Mouse (Mus musculus) adrenal gland, postnatal 10 days (tissue): Measurements from ENCODE around the gene Rhbdd1. TPM values are rescaled to one million over a fixed set of nuclear protein-coding genes. Genes with fewer than 3 reads are reported as not detected.

ENCODE experiments used
- DNase-seq: peaks from one replicate; pipeline ENCODE4 v3.0.0; 2021; ENCODE audit warnings: mixed read lengths
- total RNA-seq, 2 experiments: library from RNA; stranded (reverse); gene quantifications; 2 replicates each; pipeline ENCODE4 v1.2.3; 2021

The Rhbdd1 gene
- total RNA-seq, 2 experiments from 2014 or later, result 20.4 to 21.2 TPM

DNA sequence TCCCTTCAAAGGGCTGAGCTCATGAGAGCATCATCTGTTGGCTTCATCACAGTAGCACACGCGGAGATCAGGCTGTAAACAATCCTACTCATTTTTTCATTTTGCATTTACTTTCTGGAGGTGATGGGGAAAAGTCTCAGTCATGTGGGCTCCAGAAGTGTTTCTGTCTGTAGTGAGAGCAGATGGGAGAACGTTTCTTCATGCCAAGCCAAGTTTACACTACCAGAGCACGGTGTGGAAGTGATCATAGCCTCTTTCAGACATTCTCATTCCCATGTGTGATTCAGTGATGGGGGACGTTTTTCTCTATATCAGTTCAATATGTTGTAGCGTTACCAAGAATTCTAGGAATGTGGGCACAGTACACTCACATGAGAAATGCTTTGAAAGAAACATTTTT lies 45.9 kb downstream of the Rhbdd1 start:
- no peak for DNase-seq

DNA sequence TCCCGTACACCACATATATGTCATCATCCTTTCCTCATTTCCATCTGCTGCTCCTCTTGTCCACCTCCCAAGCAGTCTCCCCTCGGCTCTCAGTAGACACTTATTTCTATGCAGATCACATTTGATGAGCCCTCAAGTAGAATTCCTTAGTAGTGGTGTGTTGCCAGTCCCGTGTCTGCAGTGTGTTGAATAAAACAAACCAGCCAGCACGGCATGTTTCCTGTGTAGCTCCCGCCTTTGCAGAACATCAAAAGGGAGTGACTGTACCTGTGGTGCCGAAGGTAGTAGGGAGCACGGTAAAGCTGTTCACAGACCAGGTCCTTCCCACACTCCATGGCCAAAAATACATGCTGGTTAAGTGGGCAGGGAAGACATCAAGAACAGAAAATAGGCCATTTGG lies 47.8 kb downstream of the Rhbdd1 start:
- no peak for DNase-seq

DNA sequence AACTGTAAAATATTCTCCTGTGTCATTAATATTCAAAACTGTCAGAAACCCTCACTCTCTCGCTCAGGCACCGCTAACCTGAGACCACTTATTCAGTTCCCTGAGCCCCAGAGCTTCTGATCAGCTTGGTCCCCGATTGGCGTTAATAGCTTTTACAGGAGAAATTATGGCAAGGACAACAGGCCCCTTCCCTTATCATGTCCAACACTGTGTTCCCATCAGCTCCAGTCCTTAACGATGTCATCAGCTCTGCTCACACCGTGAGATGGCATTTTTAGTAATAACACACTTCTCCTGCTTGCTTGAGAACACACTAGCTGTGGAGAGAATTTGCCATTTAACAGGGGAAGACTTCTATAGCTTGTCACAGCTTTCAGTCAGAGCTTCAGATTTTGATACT lies 48.2 kb downstream of the Rhbdd1 start:
- no peak for DNase-seq

DNA sequence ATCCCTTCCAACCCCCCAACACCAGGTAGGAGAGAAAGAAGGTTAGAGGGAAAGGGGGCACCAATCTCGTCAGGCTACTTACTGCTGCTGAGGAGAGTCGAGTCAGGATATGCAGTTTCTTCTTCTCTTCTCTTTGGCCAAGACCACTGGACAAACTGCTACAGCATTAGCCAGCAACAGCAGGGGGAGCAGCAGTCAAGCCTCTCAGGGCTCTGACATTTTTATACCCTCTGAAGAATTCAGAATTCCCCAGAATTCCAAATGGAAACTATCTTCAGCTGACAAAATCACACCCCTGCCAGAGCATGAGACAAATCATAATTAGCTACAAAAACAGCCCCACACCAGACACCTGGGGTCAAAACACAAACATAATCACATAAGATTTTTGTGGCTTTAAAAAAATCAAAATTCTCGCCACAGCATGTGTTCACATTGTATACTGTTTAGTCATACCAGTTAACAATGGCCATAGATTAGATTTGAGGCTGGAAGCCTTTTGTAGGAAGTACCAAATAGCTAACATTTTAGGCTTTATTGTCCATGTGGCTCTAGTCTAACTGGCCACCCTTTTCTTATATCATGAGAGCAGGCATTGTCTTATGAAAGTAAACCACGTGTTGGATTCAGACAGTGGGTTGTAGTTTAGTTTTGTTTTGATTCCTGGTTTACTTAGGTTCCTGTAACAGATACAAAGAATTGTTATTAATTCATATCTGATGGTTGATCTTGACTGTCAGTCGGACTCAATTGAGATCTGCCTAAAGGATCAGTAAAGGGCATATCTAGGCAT lies 55.6 kb downstream of the Rhbdd1 start:
- DNase-seq, result no peak

DNA sequence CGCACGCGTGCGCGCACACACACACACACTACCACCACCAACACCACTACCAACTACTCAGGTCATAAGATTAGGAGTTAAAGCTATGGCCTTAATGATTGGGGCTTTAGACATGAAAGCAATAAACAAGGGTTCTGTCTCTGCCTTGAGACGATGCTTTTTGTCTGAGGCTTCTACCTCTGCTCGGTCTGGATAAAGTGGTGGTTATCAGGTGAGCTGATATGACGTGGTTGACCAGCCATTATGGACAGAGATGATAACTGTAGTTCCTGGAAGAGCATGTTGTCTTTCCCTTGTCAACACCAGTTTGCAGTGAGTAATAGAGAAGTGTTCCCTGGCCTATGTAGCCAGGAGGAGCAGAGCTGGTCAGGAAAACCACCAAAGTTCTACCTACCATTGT lies 57.7 kb downstream of the Rhbdd1 start:
- DNase-seq, result no peak

DNA sequence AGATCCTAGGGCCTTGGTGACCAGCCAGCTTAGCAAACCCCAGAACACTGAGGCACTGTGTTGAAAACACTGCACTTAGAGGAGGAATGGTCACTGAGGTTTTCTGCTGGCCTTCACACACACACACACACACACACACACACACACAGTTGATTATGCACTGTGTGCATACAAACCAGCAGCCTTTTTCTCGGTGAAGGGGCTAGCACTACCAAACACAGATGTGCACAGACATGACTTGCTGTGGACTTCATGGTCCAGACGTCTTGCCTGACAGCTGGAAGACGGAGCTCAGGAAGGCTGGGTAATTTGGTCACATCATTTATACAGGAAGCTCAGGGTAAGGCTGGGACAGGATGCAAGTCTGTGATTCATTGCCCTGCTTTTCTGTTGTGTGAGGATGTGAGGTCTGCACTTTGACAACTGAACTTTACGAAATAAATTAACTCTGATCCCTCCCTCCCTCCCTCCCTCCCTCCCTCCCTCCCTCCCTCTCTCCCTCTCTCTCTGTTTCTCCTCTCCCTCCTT lies 58.6 kb downstream of the Rhbdd1 start:
- DNase-seq, result no peak

DNA sequence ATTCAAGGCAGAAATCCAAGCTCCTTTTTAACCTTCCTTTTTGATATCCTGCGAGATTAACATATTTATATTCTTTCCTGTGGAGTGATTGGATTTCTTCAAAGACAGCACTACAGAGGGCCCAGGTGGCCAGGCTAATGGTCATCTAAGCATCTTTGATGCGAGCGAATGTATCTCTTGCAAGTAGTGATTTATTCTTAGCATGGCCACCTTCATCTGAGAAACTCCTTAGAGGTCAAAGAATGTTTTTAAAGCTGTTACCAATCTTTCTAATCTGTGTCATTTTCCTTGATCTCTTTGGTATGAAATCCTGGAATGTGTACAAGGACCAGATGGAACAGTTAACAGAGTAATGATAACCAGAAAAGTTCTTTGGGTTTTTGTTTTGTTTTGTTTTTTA lies 59.2 kb downstream of the Rhbdd1 start:
- no peak for DNase-seq

DNA sequence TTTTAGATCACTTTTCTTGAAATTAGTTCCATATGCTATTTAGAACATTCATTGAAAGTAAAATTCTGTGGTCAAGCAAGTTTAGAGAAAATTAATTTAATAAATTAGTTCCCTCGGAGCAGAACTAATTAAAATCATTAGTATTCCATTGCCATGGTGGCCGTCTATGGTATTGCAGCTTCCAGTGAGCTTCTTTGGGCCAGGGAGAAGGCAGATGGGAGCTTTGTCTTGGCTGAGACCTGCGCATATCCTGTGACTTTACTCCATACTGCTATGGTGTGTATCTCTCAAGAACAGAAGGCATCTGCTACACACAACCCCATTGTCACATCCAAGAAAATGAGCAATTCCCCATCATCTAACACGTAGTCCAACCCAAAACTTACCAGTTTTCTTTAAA lies 65.7 kb downstream of the Rhbdd1 start:
- DNase-seq, result no peak

DNA sequence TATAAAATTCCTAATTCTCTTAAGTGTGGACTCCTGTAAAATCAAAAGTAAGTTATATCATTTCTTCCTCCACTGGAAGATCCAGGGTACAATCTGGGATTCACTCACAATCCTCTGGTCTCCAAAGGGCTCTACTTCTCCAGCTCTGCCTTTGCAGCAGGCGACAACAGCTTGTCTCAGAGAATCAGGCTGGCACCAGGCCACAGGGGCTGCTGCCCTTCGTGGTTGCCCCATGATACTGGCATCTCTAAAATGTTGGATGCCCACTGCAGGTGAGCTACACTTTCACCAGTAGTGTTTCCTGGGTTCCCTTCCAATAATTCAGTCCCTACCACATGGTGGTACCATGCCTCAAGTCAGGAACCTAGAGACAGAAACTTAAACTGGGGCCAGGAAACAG lies 67.9 kb downstream of the Rhbdd1 start:
- DNase-seq, result no peak

DNA sequence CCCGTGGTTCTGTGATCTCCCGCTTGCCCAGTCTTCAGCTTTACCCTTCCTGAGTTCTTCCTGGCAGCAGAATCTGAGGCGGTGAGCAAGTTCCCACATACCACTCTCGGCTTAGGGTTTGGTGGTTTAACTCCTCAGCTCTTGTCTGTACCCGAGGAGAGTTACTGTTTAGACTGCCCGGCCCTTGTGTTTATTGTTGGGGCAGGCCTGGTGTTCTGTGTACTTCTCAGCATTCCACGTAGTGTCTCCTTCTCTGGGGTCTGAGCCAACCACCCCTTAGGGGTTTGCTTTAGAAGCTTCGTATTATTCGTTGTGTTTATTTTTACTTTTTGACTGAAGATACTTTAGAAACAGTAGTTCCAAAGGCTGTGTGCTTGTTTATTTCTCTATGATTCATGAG lies 68.8 kb downstream of the Rhbdd1 start:
- DNase-seq, result no peak

DNA sequence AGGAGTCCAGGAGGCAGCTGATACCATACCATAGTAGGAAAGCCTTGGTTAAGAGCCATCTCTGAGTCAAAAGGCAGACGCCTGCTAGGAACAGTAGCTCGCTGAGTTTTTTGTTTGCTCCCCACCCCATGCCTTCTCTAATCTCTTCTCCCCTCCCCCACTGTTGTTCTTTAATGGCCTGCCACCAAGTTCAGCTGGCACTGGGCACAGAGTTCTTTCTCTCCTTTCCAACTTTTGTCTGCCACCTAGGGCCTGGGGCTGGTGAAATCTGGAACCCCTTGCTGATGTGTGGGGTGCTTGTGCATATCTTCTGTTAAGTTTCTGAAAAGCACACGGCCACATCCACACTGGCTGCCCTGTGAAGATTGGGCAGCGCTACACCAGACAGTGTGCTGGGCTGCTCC lies 69.6 kb downstream of the Rhbdd1 start:
- no peak for DNase-seq

DNA sequence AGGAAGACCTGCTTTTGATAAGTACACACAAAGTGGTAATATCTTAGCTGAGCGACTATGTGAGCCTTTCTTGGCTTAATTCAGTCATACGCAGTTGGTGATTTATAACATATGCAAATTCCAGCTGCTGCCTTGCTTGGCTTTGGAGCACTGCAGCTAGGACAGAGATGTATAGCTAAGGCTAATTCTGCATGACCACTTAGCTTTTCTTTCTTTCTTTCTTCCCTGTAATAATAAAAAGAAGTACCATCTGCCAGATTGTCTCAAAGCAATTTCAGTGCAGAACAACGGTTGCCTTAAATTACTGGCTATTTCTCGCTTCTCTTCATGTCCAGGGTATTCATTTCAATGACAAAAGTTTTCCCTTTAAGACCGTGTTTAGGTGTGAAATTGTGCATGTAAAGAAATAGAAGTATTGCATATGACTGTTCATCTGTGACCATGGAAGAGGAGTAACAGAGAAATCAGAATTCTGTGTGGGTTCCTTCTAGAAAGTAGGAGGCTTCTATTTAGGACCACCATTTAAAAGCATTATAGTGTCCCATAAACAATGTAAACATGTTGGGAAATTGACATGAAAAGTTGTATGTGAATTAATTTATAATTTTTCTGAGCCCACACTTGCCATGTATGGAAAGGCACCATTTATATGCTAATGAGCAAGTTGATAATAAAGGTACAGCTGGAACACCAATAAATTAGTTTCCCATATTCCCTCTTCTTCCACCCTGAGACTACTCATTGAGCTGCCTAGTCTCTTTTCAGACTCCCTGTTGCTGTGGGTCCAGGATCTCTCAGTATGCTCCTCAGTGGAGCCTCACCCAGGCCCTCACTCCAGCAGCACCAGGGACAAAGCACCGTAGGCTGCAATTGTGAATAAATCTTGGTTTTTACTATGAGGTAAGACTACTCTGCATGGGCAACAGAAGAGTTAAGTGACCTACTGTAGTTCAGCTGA lies 70.8 kb downstream of the Rhbdd1 start:
- no peak for DNase-seq

DNA sequence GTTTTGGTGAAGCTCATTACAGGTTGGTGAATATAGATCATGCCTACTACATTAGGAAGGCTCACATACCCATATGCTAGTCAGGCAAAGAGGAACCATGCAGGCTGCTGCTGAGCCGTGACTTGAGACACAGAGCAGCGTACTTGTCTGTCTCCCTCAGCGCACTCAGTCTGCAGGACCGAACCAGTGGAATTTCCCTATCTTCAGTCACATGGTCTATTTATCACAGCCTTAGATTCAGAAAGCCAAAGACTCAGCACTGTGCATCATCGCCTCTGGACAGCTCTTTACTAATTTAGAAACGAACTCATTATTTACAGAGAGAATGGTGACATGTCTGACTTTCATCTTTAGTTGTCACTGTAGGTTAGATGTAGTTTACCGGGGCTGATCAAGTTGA lies 73.1 kb downstream of the Rhbdd1 start:
- DNase-seq, result no peak

DNA sequence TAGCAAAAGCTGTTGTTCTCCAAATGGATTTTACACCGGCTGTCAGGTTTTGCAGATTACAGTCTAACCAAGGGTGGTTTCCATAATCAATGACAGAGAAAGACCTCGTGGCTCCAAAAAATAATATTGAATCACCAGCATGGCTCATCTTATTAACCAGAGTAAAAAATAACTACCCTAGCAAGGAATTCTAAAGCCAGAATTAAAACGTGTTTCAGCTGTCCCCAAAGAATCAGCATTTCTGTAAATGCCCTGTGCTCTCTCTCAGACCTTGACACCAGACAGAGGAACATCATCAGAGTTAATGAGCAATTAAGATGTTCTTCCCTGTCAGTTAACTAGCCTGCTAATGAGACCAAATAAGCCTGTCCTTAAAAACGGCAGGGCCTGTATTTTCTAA lies 79.1 kb downstream of the Rhbdd1 start:
- DNase-seq, result no peak

DNA sequence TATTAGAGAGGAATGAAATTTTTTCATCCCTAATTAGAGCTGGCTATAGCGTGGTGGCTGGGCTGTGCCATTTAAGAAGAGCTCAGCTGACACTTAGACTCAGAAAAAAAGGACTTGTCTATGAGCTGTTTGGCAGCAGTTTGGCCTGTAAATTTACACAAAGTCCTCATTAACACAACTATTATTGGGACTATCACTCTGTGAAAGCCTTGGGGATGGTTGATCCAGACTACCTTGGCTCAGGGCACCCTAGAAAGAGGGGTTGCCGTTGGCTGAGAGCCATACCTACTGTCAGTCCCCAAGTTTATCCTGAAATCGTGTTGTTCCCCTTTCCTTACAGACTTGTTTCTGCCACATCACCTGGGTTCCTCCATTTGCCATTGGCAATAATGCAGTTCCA lies 91.5 kb downstream of the Rhbdd1 start:
- DNase-seq, result no peak

DNA sequence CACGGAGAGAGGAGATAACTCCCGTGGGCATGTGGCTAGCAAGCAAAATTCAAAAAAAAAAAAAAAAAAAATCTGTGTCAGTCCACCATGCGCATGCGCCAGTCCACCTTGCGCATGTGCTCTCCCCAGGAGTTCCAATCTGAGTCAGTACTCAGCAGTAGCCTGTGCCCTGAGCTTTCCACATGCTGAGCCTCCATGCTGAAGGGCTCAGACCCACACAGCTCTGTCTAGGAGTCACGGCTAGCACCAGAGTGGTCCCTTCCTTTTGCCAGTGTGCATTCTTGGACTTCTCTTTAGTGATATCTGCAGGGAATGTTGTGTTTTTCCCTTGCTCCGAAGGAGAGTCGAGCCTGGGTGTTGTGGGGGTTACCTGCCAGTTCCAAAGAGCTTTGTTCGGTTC lies 93.0 kb downstream of the Rhbdd1 start:
- DNase-seq, result no peak

DNA sequence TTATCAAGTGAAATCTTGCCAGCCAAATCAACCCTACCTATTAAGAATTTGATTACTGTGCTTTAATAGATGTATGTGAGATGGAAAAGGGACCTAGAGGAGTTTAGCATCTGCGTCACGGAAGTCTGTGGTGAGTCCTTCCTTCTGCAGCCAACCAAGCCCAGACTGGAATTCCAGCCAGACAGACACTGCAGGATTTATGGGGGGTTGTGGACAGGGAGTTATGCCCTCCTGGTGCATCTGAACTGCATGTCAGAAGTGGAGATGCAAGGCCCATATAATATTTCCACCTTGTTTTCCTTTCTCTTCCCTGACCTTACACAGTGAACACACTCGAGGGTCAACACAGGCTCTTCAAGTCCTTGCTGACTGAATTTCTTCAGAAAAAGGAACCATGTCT lies 94.3 kb downstream of the Rhbdd1 start:
- no peak for DNase-seq

DNA sequence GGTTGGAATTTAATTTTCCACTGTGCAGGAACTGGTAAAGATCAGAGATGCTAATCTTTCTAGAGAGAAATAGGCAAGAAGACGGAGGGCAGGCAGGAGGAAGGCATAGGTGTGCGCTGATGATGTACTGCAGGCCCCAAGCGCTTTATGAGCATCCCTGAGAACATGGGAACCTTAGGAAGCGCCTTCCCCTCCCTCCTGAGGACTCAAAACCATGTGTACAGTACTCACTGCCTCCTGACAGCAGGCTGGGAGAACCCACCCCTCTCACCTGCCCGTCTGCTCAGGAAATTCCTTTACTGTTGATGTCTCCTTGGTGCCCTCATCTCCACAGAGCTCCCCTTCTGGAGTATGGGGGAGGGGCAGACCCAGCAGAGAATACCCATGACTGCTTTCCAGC lies 95.3 kb downstream of the Rhbdd1 start:
- DNase-seq, result no peak

DNA sequence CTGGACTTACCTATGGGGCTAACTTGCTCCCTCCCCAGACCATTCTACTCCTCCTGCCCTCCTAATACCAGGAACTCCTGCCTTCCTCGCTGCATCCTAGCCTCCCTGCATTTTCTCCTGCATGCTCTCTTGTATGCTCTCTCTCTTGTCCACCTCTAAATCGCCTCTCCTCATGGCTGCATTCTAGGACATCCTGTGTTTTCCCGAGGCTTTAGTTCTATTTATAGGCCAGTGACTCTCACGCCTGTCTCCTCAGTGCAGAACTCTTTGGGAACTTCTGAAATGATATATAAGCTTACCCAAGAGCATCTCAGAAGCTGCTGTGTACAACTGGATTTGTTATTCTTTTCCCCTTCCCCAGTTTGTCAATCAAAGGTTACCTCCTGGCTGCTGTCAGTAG lies 95.8 kb downstream of the Rhbdd1 start:
- DNase-seq, result no peak

DNA sequence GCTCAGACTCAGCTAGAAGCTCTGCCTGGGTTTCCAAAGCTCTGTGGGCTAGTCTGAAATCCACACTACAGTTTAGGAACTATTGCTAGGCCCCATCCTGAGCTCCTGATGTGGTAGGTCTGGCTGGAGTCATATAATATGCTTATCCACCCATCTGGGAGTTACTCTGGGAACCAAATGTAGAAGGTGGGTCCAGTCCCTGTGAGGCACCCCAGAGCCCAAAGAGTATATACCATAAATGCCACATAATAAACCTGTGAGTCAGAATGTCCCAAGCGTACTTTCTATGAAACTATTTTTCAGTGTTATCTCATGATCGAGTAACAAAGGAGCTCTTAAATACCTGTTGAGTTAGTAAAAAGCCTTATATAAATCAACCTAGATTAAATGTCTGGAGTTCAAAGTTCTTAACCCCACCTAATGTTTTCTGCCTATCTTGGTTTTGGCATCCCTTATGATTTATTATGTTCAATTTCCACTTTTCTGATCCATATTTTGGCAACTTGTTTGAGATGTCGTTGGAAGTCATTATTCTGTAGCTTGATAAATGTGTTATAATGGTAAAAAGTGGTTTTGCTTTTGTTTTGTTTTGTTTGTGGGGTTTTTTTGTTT lies 98.3 kb downstream of the Rhbdd1 start:
- no peak for DNase-seq

DNA sequence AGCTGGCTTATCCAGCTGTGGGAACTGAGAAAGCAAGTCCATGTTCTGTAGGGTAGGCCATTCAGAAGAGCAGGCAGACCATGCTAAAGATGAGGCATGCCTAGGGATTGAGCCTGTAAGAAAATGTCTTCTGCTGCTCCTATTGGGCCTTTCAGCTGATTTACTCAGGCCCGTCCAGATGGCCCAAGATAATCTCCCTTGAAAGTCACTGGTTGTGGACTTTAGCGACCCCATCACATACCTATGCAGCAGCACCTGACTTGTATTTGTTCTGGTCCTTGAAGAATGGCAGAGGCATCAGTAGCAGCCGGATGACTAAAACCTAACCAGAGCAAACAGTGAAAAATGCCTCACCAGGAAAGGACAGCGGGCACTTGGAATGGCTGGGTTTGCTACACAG lies 99.4 kb downstream of the Rhbdd1 start:
- no peak for DNase-seq

DNA sequence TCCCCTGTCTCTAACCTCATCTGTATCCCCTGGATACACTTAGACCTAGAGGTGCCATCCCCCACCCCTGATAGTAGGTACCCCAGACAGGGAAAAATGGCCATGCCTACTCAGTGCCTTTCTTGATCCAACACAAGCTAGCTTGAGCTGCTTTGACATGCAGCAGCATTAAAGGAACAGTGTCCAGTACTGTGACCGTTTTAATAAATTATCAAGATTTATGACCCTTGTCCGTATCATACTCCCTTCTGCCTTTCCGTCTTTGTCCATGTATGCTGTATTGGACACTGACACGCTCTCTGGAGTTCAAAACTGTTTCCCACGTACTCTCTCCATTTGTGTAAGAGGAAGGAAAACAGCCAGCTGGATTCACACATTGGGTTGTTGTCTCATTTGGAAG lies 111.5 kb downstream of the Rhbdd1 start:
- no peak for DNase-seq

DNA sequence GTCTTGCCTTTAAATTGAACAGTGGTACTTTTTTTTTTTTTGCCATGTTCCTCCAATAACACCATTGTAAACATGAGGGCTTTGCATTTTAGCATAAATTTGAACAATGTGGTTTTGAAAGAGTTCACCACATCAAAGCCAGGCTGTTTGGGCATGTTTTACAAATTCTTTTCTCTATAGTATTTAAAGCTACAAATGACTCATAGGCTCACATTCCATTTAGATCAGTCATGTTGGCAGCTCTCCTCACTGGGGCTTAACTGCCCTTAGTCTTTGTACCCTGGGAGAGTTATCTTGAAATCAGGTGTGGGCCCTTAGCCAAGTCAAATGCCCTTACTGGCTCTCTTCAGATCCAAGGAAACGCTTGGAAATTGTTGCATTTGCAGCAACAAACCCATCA lies 112.8 kb downstream of the Rhbdd1 start:
- DNase-seq, result peak; percentile 80
